Mouse (Mus musculus): ENCODE results near the gene Minos1.

The Minos1 gene

DNA sequence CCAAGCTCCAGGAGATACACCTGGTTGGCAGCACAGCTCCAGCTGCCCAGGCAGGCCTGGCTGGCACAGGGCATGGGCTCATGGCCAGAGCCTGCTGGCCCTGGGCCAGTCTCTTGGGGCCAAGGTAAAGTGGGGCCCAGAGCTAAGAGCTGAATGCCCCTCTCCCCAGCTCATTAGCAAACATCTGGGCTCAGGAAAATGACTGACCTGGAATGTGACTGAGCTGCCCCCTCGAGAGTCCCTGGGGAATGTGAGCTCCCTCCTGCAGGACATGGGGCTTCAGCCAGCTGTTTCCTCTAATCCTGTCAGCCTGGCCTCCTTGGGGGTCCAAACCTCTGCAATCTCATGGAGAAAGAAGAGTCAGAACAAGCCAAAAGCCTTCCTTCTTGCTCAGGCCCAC, 35.5 kb downstream of the Minos1 start:
- DNase-seq (ENCODE audit: low spot score), result no peak

DNA sequence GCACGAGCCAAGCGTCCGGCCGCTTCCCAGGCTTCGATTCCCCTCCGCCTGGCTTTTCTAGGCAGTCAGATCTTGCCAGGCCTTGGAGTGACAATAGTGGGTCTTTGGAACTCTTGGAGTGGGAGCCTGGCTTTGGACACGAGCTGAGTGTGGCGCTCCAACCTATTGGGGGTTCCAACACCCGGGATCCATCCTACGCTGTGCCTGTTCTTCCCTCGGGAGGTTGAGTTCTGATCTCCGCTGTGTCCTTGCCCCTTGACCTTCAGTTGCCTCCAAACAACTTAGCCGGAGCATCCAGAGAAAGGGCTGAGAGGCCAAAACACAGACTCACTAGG, 37.8 kb downstream of the Minos1 start:
- DNase-seq (ENCODE audit: low spot score), result no peak

GRCm38 (mm10) chr4:139092356-139093195, 38.3 kb downstream of the Minos1 start, which contains the start of gene Nbl1:
Nbl1 (minus strand) TSS chr4:139092993.
- DNase-seq (ENCODE audit: low spot score), result no peak

GRCm38 (mm10) chr4:139091478-139092355, 39.2 kb downstream of the Minos1 start:
- DNase-seq (ENCODE audit: low spot score), result no peak

- no peak for DNase-seq (ENCODE audit: low spot score)
These were observed 39.8 kb downstream of the Minos1 start for GRCm38 (mm10) chr4:139091066-139091465.

DNA sequence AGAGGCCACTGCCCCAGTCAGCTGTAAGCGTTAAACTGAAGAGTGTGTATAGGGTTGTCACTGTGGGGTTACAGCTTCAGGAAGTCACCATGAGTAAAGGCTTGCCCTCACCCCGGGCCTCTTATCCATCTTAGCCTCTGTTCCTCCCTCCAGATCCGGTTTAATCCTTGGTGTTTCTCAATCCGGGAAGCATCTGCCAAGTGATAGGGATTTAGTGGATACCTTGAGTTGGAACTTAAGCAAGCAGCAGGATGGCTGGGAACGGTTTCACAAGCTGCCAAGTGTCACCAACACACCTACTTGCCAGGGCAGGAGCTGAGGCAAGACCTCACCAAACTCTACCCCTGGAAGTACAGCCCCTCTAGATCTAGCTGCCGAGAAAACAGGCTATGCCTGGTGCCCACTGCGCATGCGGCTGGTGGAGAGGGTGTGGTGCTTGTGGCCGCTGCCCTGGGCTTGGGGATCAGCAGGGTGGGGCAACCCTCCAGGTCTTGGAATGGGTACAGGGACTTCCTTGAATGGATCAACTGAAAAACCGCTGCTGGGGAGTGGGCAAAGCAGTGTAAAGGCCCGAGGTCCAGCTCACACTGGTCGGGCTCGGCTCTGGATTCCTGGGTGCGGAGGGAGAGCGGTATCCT, 40.5 kb downstream of the Minos1 start:
- no peak for DNase-seq (ENCODE audit: low spot score)

- no peak for DNase-seq (ENCODE audit: low spot score)
These were observed 41.8 kb downstream of the Minos1 start for GRCm38 (mm10) chr4:139088982-139089671.

- DNase-seq (ENCODE audit: low spot score), result peak; percentile 32
These were observed 43.9 kb downstream of the Minos1 start for GRCm38 (mm10) chr4:139086984-139087383.

DNA sequence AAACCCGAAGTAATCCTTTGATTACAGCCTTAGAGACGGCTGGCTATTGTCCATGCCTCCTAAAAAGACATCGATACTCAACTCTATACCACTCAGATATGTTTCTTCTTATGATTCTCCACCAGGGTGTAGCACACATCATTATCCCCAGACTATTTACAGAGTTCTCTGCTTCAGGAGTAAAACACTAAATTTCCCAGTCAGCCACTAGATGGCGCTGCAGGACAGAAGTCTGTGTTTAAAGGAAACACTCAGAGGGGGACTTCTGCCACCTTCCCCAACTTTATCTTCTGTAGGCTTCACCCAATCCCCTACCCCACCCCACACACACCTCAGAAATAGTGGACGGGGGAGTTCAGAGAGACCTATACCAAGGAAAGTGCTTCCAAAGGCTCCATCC, 44.9 kb downstream of the Minos1 start:
- peak; percentile 78 for DNase-seq (ENCODE audit: low spot score)

- DNase-seq (ENCODE audit: low spot score), result no peak
These were observed 45.6 kb downstream of the Minos1 start for GRCm38 (mm10) chr4:139085337-139085736.

DNA sequence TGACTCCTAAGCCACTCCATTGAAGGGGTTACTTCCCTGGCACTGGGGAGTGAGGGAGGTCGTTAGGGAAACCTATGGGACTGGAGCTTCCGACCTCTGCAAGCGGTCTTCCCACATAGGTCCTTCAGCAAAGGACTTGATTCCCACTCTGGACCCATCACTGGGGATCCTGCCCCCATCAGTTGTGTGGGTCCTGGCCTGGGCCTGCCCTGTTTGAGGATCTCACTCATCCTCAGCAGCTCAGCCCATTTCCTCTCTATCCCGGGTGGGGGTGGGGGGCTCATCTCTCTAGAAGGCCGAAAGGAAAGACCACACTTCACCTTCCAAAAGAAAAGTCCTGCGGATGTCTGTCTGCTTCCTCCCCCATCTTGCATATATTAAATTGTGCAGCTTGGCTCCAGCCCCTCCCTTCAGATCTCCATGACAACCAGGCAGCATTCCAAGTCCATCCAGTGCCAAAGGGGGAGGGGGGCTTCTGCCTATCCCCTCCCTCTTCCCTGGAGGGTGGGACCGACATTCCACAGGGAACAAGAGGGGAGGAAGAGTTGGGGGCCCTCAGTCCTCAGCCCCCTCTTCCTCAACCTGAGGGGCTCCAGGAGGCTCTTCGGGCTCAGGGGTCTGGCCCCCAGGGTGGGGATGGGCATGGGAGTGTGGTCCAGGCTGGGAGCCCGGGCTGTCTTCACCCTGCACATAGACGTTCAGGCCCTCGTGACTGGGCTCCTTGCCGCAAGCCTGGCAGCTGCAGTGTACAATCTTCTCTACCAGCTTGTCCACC, 47.9 kb downstream of the Minos1 start:
- no peak for DNase-seq (ENCODE audit: low spot score)

- no peak for DNase-seq (ENCODE audit: low spot score)
These were observed 49.5 kb downstream of the Minos1 start for GRCm38 (mm10) chr4:139081270-139081931.

DNA sequence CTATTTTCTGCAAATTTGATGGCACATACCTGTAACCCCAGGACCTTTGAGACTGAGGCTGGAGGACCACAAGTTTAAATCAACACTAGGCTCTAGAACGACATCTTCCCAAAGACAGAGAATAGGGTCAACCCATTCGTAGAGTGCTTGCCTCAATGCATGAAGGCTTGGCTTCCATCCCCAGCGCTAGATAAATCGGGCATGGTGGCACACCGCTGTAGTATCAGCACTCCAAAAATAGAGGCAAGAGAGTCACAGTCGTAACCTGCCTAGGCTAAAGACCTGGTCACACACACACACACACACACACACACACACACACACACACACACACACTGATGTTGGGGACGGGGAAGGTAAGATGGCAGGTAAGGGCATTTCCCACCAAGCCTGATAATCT, 50.7 kb downstream of the Minos1 start:
- no peak for DNase-seq (ENCODE audit: low spot score)

- no peak for DNase-seq (ENCODE audit: low spot score)
These were observed 51.5 kb downstream of the Minos1 start for GRCm38 (mm10) chr4:139079439-139079838.

DNA sequence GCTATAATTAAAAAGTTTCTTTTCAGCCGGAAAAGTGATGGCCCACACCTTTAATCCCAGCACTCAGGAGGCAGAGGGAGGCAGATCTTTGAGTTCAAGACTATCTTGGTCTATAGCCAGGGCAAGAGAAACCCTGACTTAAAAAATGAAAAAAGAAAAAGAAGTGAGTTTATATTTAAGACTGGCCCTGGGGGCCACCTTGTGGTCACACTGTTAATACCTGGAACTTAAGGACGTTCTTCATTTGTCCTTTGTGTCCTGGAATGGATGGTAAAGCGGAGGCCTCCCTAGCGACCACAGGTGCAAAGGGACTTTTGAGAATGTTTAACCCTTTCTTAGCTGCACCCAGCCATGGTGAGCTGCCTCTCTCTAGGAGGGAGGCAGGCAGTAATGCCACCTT, 52.2 kb downstream of the Minos1 start:
- DNase-seq (ENCODE audit: low spot score), result no peak

GRCm38 (mm10) chr4:139078313-139078712, 52.6 kb downstream of the Minos1 start:
- no peak for DNase-seq (ENCODE audit: low spot score)

GRCm38 (mm10) chr4:139075915-139076314, 55.0 kb downstream of the Minos1 start:
- no peak for DNase-seq (ENCODE audit: low spot score)

GRCm38 (mm10) chr4:139075041-139075711, 55.7 kb downstream of the Minos1 start, which contains the start of gene Htr6:
Htr6 (minus strand) TSS chr4:139075570.
- no peak for DNase-seq (ENCODE audit: low spot score)

DNA sequence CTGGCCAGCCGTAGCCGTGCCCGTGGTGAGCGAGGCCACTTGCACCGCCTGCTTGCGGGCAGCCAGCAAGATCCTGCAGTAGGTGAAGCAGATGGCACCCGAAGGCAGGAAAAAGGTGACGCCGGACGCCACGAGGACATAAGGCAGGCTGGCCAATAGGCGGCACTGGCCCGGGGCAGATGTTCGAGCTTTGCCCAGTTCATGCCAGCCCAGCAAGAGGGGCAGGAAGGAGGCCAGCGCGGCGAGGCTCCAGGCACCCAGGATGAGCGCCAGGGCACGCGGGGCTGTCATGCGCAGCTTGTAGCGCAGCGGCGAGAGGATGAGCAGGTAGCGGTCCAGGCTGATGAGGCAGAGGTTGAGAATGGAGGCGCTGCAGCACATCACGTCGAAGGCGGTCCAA, 56.9 kb downstream of the Minos1 start:
- DNase-seq (ENCODE audit: low spot score), result no peak

- DNase-seq (ENCODE audit: low spot score), result no peak
These were observed 62.6 kb downstream of the Minos1 start for GRCm38 (mm10) chr4:139068287-139068686.

All from T-cell, adult 2 months (primary cell).